ENCODE assay signal across 10 mouse cellular contexts in genomic region chr8:87926098-87926890, GRCm38 (mm10). TPM values are rescaled to one million over a fixed set of nuclear protein-coding genes. Genes with fewer than 3 reads are reported as not detected.
DNase-seq lines count a peak whose midpoint lies in the region; ATAC-seq and TF ChIP-seq lines count a peak whose summit lies in the region.
"Had no signal": no experiment of that assay in that cellular context is flagged by ENCODE, and none has a peak within 500 bp of the region (broad histone marks: within the 10 kb centered on the region; RNA-seq: fewer than 3 reads in every experiment).

No protein-coding gene starts in this region.

- no peaks in the 10 kb centered on the region for H3K4me1 ChIP-seq in hindbrain, embryonic 11.5 days (replicated peaks; ENCODE audit: control insufficient read depth, insufficient read depth, low read length)
- H3K4me1 ChIP-seq in hindbrain, postnatal 0 days (ENCODE audit: insufficient read depth, low read length): 0 out of 2 replicates have a peak, but pooled peaks cover 6% of the 10 kb centered on the region
- peaks cover 67% of the 10 kb centered on the region for H3K4me1 ChIP-seq in limb, embryonic 10.5 days
- H3K4me1 ChIP-seq in thymus, adult 2 months (replicated peaks; ENCODE audit: control insufficient read depth, insufficient read depth, low read length): no peaks in the 10 kb centered on the region

- H3K4me3 ChIP-seq in hindbrain, embryonic 11.5 days (ENCODE audit: low read depth, low read length): no peak overlapping the region
- no peak overlapping the region for H3K4me3 ChIP-seq in hindbrain, postnatal 0 days (ENCODE audit: low read length)
- H3K4me3 ChIP-seq in limb, embryonic 10.5 days: no peak overlapping the region
- H3K4me3 ChIP-seq in thymus, adult 2 months (ENCODE audit: control insufficient read depth, insufficient read depth, low read length): no peak overlapping the region

- TF ChIP-seq CTCF in hindbrain, postnatal 0 days (IDR thresholded peaks at IDR 0.05; ENCODE audit: low read depth): no peak
- TF ChIP-seq CTCF in thymus, adult 2 months (IDR thresholded peaks at IDR 0.05; ENCODE audit: borderline replicate concordance, control insufficient read depth, extremely low read depth, insufficient read depth, low read length, poor library complexity): no peak

- H3K27ac ChIP-seq in hindbrain, embryonic 11.5 days (ENCODE audit: low read depth, low read length): peak overlapping the region; percentile 12; the same call in 1 of the 2 replicates
- H3K27ac ChIP-seq in hindbrain, postnatal 0 days: no peak overlapping the region
- H3K27ac ChIP-seq in limb, embryonic 10.5 days: peak overlapping the region; percentile 37; the same call in 1 of the 2 replicates
- no peak overlapping the region for H3K27ac ChIP-seq in thymus, adult 2 months (ENCODE audit: control insufficient read depth, insufficient read depth, low read length)
- H3K27ac ChIP-seq: macrophage had no signal

- H3K4me2 ChIP-seq in hindbrain, embryonic 11.5 days (replicated peaks; ENCODE audit: low read depth, low read length): no peak overlapping the region
- no peak overlapping the region for H3K4me2 ChIP-seq in hindbrain, postnatal 0 days (ENCODE audit: low read depth, low read length)

- no peak for ATAC-seq in hindbrain, embryonic 11.5 days (ENCODE audit: low FRiP score)
- no peak for ATAC-seq in hindbrain, postnatal 0 days

- 84% methylated on average over 7 of the region's 7 CpGs for WGBS in hindbrain, embryonic 11.5 days
- WGBS in hindbrain, postnatal 0 days: 48% methylated on average over 7 of the region's 7 CpGs
- 75% methylated on average over 7 of the region's 7 CpGs for WGBS in limb, embryonic 10.5 days
- WGBS in thymus, adult 2 months: 49% methylated on average over 7 of the region's 7 CpGs

- H3K9ac ChIP-seq in hindbrain, embryonic 11.5 days (ENCODE audit: low read depth, low read length): no peak overlapping the region
- no peak overlapping the region for H3K9ac ChIP-seq in hindbrain, postnatal 0 days (replicated peaks; ENCODE audit: low read length)

- no peaks in the 10 kb centered on the region for H3K9me3 ChIP-seq in hindbrain, embryonic 11.5 days (ENCODE audit: control insufficient read depth, low read length)
- H3K9me3 ChIP-seq in hindbrain, postnatal 0 days (ENCODE audit: low read length): no peaks in the 10 kb centered on the region
- H3K9me3 ChIP-seq in limb, embryonic 10.5 days (replicated peaks): no peaks in the 10 kb centered on the region

- no peaks in the 10 kb centered on the region for H3K36me3 ChIP-seq in hindbrain, embryonic 11.5 days (ENCODE audit: control insufficient read depth, insufficient read depth, low read length)
- no peaks in the 10 kb centered on the region for H3K36me3 ChIP-seq in hindbrain, postnatal 0 days (ENCODE audit: insufficient read depth, low read length)
- H3K36me3 ChIP-seq in limb, embryonic 10.5 days: peaks cover 21% of the 10 kb centered on the region
- no peaks in the 10 kb centered on the region for H3K36me3 ChIP-seq in thymus, adult 2 months (ENCODE audit: control insufficient read depth, insufficient read depth, low read length)

- TF ChIP-seq POLR2A in thymus, adult 2 months (IDR thresholded peaks at IDR 0.05; ENCODE audit: control insufficient read depth, extremely low read depth, insufficient read depth, low read length, poor library complexity): no peak

- no peaks in the 10 kb centered on the region for H3K27me3 ChIP-seq in hindbrain, embryonic 11.5 days (ENCODE audit: control insufficient read depth, insufficient read depth, low read length)
- no peaks in the 10 kb centered on the region for H3K27me3 ChIP-seq in hindbrain, postnatal 0 days (ENCODE audit: insufficient read depth, low read length)
- H3K27me3 ChIP-seq in limb, embryonic 10.5 days (ENCODE audit: low read depth, poor library complexity, severe bottlenecking): no peaks in the 10 kb centered on the region
- no peaks in the 10 kb centered on the region for H3K27me3 ChIP-seq in thymus, adult 2 months (ENCODE audit: control insufficient read depth, insufficient read depth, low read length)

- DNase-seq in hindbrain, embryonic 11.5 days (ENCODE audit: low spot score): no peak
- no peak for DNase-seq in hindbrain, postnatal 0 days (ENCODE audit: low spot score)
- DNase-seq in adrenal gland, postnatal 36 days: peak; percentile 22 to 50
- peak; percentile 43 for DNase-seq in cerebellum, adult 8-10 months
- no peak for DNase-seq in limb, embryonic 10.5 days (ENCODE audit: low spot score)
- DNase-seq in layer of hippocampus, postnatal 25 days (ENCODE audit: extremely low spot score in 1 of 2, low spot score in 1 of 2): no peak
- no peak for DNase-seq in T-cell, adult 2 months (ENCODE audit: low spot score)
- DNase-seq in thymus, adult 2 months: no peak
- DNase-seq: gastrocnemius, postnatal 10 days had no signal

RNA-seq across cellular contexts. Expression of gene Zfp423, which starts 33.1 kb away (rescaled TPM):
- polyA plus RNA-seq in hindbrain, embryonic 11.5 days (2014; fragmentation: Nextera tagmentation; extraction: Ambion mirVana): 43.3 and 49.5 TPM in 2 replicates
- total RNA-seq in hindbrain, postnatal 0 days (2014; rRNA removed): 73.6 and 74.8 TPM in 2 replicates
- 22.2 and 22.3 TPM in 2 replicates for polyA plus RNA-seq in hindbrain, postnatal 0 days (2015; fragmentation: Nextera tagmentation; extraction: Ambion mirVana)
- total RNA-seq in adrenal gland, postnatal 36 days (2021): 10 to 100 TPM; 16.5 to 20.8 TPM
- 23.6 and 29.4 TPM in 2 replicates for polyA plus RNA-seq in limb, embryonic 10.5 days (2016; fragmentation: Nextera tagmentation; extraction: Ambion mirVana)
- total RNA-seq in layer of hippocampus, postnatal 25 days (2021): 10 to 100 TPM; 26.8 to 28.9 TPM
- 2.5 and 2.7 TPM in 2 replicates for polyA plus RNA-seq in thymus, adult 2 months (2012; rRNA removed)
- polyA plus RNA-seq: macrophage had no signal

Comparison
In these comparisons a context has a peak if more than half of its experiments do, and no peak if none do; other contexts are left out.
1. H3K27ac ChIP-seq: peak in hindbrain, embryonic 11.5 days (single experiment) and limb, embryonic 10.5 days (single experiment); none in hindbrain, postnatal 0 days (single experiment) and thymus, adult 2 months (single experiment).
2. DNase-seq: peak in adrenal gland, postnatal 36 days (2 of 2) and cerebellum, adult 8-10 months (single experiment); none in hindbrain, embryonic 11.5 days (single experiment), hindbrain, postnatal 0 days (single experiment), limb, embryonic 10.5 days (single experiment), layer of hippocampus, postnatal 25 days (0 of 2), T-cell, adult 2 months (single experiment) and thymus, adult 2 months (single experiment).